Mouse (Mus musculus): ENCODE data around the gene Pex12. TPM values are rescaled to one million over a fixed set of nuclear protein-coding genes. Genes with fewer than 3 reads are reported as not detected.
"Not testable (repeated sequence)": the region's sequence is repeated elsewhere in the genome, so short reads cannot be mapped to it uniquely, and the experiment has no call there.

The Pex12 gene
- polyA plus RNA-seq, 1 experiment from 2014 or later, result 13.7 TPM

- no peaks in the 10 kb centered on the region for H3K9me3 ChIP-seq (ENCODE audit: control insufficient read depth, low read length)
- H3K4me1 ChIP-seq (ENCODE audit: control insufficient read depth, insufficient read depth, low read length), result no peaks in the 10 kb centered on the region
- H3K27ac ChIP-seq (ENCODE audit: low read depth, low read length), result no peak overlapping the region
- WGBS, result 68% methylated on average over 7 of the region's 7 CpGs
- no peak for ATAC-seq (ENCODE audit: low FRiP score, low TSS enrichment)
- no peak overlapping the region for H3K4me2 ChIP-seq (replicated peaks; ENCODE audit: low read depth, low read length)
- no peaks in the 10 kb centered on the region for H3K36me3 ChIP-seq (ENCODE audit: control insufficient read depth, insufficient read depth, low read length)
- H3K4me3 ChIP-seq (ENCODE audit: low read length), result no peak overlapping the region
- H3K27me3 ChIP-seq (ENCODE audit: control insufficient read depth, insufficient read depth, low read length), result no peaks in the 10 kb centered on the region
- no peak overlapping the region for H3K9ac ChIP-seq (ENCODE audit: low read depth, low read length)
Measured at GRCm38 (mm10) chr11:83276251-83276650, 26.1 kb downstream of the Pex12 start.

- Histone ChIP-seq H3K9me3 (ENCODE audit: control insufficient read depth, low read length) (no peaks in the 10 kb centered on the region), H3K9ac (ENCODE audit: low read depth, low read length) (no peak overlapping the region), H3K4me3 (ENCODE audit: low read length) (no peak overlapping the region), H3K4me2 (replicated peaks; ENCODE audit: low read depth, low read length) (no peak overlapping the region), H3K27me3 (ENCODE audit: control insufficient read depth, insufficient read depth, low read length) (no peaks in the 10 kb centered on the region), H3K36me3 (ENCODE audit: control insufficient read depth, insufficient read depth, low read length) (no peaks in the 10 kb centered on the region), H3K4me1 (ENCODE audit: control insufficient read depth, insufficient read depth, low read length) (no peaks in the 10 kb centered on the region), H3K27ac (ENCODE audit: low read depth, low read length) (no peak overlapping the region)
- ATAC-seq (ENCODE audit: low FRiP score, low TSS enrichment), result peak; percentile 21; the same call in 1 of the 2 replicates
- WGBS, result 18% methylated on average over 2 of the region's 2 CpGs
Measured at GRCm38 (mm10) chr11:83271951-83272843, 30.2 kb downstream of the Pex12 start.

- peak; percentile 85 for ATAC-seq (ENCODE audit: low FRiP score, low TSS enrichment)
- H3K4me2 ChIP-seq (replicated peaks; ENCODE audit: low read depth, low read length), result peak overlapping the region; percentile 39
- H3K4me1 ChIP-seq (ENCODE audit: control insufficient read depth, insufficient read depth, low read length), result no peaks in the 10 kb centered on the region
- WGBS, result under 1% methylated on average over 26 of the region's 26 CpGs
- H3K36me3 ChIP-seq (ENCODE audit: control insufficient read depth, insufficient read depth, low read length), result no peaks in the 10 kb centered on the region
- peak overlapping the region; percentile 51 for H3K9ac ChIP-seq (ENCODE audit: low read depth, low read length)
- peak overlapping the region; percentile 41 for H3K4me3 ChIP-seq (ENCODE audit: low read length)
- H3K9me3 ChIP-seq (ENCODE audit: control insufficient read depth, low read length), result no peaks in the 10 kb centered on the region
- H3K27me3 ChIP-seq (ENCODE audit: control insufficient read depth, insufficient read depth, low read length), result no peaks in the 10 kb centered on the region
- H3K27ac ChIP-seq (ENCODE audit: low read depth, low read length), result peak overlapping the region; percentile 90
Measured at GRCm38 (mm10) chr11:83271151-83271950, 31.0 kb downstream of the Pex12 start.

GRCm38 (mm10) chr11:83270842-83271150 lies 31.6 kb downstream of the Pex12 start:
- H3K9ac ChIP-seq (ENCODE audit: low read depth, low read length), result peak overlapping the region; percentile 51
- no peaks in the 10 kb centered on the region for H3K36me3 ChIP-seq (ENCODE audit: control insufficient read depth, insufficient read depth, low read length)
- no peaks in the 10 kb centered on the region for H3K4me1 ChIP-seq (ENCODE audit: control insufficient read depth, insufficient read depth, low read length)
- peak; percentile 54 for ATAC-seq (ENCODE audit: low FRiP score, low TSS enrichment)
- peak overlapping the region; percentile 41 for H3K4me3 ChIP-seq (ENCODE audit: low read length)
- peak overlapping the region; percentile 90; the same call in 1 of the 2 replicates for H3K27ac ChIP-seq (ENCODE audit: low read depth, low read length)
- no peaks in the 10 kb centered on the region for H3K27me3 ChIP-seq (ENCODE audit: control insufficient read depth, insufficient read depth, low read length)
- 0% methylated on average over 6 of the region's 6 CpGs for WGBS
- H3K4me2 ChIP-seq (replicated peaks; ENCODE audit: low read depth, low read length), result peak overlapping the region; percentile 39
- H3K9me3 ChIP-seq (ENCODE audit: control insufficient read depth, low read length), result no peaks in the 10 kb centered on the region

GRCm38 (mm10) chr11:83263146-83263545 lies 39.2 kb downstream of the Pex12 start:
- Histone ChIP-seq H3K9me3 (ENCODE audit: control insufficient read depth, low read length) (no peaks in the 10 kb centered on the region), H3K27me3 (ENCODE audit: control insufficient read depth, insufficient read depth, low read length) (no peaks in the 10 kb centered on the region), H3K4me1 (ENCODE audit: control insufficient read depth, insufficient read depth, low read length) (no peaks in the 10 kb centered on the region), H3K4me2 (replicated peaks; ENCODE audit: low read depth, low read length) (no peak overlapping the region), H3K4me3 (ENCODE audit: low read length) (no peak overlapping the region), H3K9ac (ENCODE audit: low read depth, low read length) (no peak overlapping the region), H3K36me3 (ENCODE audit: control insufficient read depth, insufficient read depth, low read length) (no peaks in the 10 kb centered on the region), H3K27ac (ENCODE audit: low read depth, low read length) (no peak overlapping the region)
- ATAC-seq (ENCODE audit: low FRiP score, low TSS enrichment), result no peak
- WGBS, result 62% methylated on average over 3 of the region's 3 CpGs

GRCm38 (mm10) chr11:83262673-83263072 lies 39.7 kb downstream of the Pex12 start:
- Histone ChIP-seq H3K27ac (ENCODE audit: low read depth, low read length) (no peak overlapping the region), H3K4me3 (ENCODE audit: low read length) (no peak overlapping the region), H3K36me3 (ENCODE audit: control insufficient read depth, insufficient read depth, low read length) (no peaks in the 10 kb centered on the region), H3K4me1 (ENCODE audit: control insufficient read depth, insufficient read depth, low read length) (no peaks in the 10 kb centered on the region), H3K9ac (ENCODE audit: low read depth, low read length) (no peak overlapping the region), H3K4me2 (replicated peaks; ENCODE audit: low read depth, low read length) (no peak overlapping the region), H3K9me3 (ENCODE audit: control insufficient read depth, low read length) (no peaks in the 10 kb centered on the region), H3K27me3 (ENCODE audit: control insufficient read depth, insufficient read depth, low read length) (no peaks in the 10 kb centered on the region)
- WGBS, result 96% methylated on average over 1 of the region's 1 CpGs
- ATAC-seq (ENCODE audit: low FRiP score, low TSS enrichment), result no peak

- 53% methylated on average over 5 of the region's 5 CpGs for WGBS
- ATAC-seq (ENCODE audit: low FRiP score, low TSS enrichment); H3K4me1 ChIP-seq (ENCODE audit: control insufficient read depth, insufficient read depth, low read length); H3K36me3 ChIP-seq (ENCODE audit: control insufficient read depth, insufficient read depth, low read length); H3K4me2 ChIP-seq (replicated peaks; ENCODE audit: low read depth, low read length); H3K27ac ChIP-seq (ENCODE audit: low read depth, low read length); H3K9me3 ChIP-seq (ENCODE audit: control insufficient read depth, low read length); H3K4me3 ChIP-seq (ENCODE audit: low read length); H3K9ac ChIP-seq (ENCODE audit: low read depth, low read length); H3K27me3 ChIP-seq (ENCODE audit: control insufficient read depth, insufficient read depth, low read length): not testable (repeated sequence)
Measured at GRCm38 (mm10) chr11:83257211-83257610, 45.2 kb downstream of the Pex12 start.
